Mouse (Mus musculus) intestine, embryonic 16.5 days (tissue): ENCODE results near the gene Slc39a7. TPM values are rescaled to one million over a fixed set of nuclear protein-coding genes. Genes with fewer than 3 reads are reported as not detected.

Source experiments
- ATAC-seq: fragments of 200-750 bp; cut with Nextera tagmentation; 2 replicates; pipeline ENCODE4 v1.8.0; 2017; ENCODE audit warnings: moderate TSS enrichment, moderate library complexity
- H3K27ac ChIP-seq: fragments of 300-500 bp; sonication (generic); 2 replicates; pipeline ENCODE4 v1.5.1; 2014; ENCODE audit warnings: mild to moderate bottlenecking, low read length
- H3K27me3 ChIP-seq: fragments of 300-500 bp; sonication (generic); replicated peaks from 2 replicates; pipeline ENCODE4 v1.6.1; 2014; ENCODE audit warnings: low read length, control low read depth, mixed read lengths; ENCODE audit not compliant: control insufficient read depth, insufficient read depth
- H3K36me3 ChIP-seq: fragments of 300-500 bp; sonication (generic); 2 replicates; pipeline ENCODE4 v1.6.1; 2014; ENCODE audit warnings: low read length, control low read depth; ENCODE audit not compliant: control insufficient read depth, insufficient read depth
- H3K4me1 ChIP-seq: fragments of 300-500 bp; sonication (generic); 2 replicates; pipeline ENCODE4 v1.6.1; 2014; ENCODE audit warnings: low read length, control low read depth, mixed read lengths; ENCODE audit not compliant: control insufficient read depth, insufficient read depth
- H3K4me2 ChIP-seq: fragments of 300-500 bp; sonication (generic); 2 replicates; pipeline ENCODE4 v1.6.1; 2014; ENCODE audit warnings: low read depth, low read length, control low read depth
- H3K4me3 ChIP-seq: fragments of 300-500 bp; sonication (generic); 2 replicates; pipeline ENCODE4 v1.5.1; 2014; ENCODE audit warnings: mild to moderate bottlenecking, low read length
- H3K9ac ChIP-seq: fragments of 300-500 bp; sonication (generic); 2 replicates; pipeline ENCODE4 v1.6.1; 2014; ENCODE audit warnings: low read depth, low read length
- H3K9me3 ChIP-seq: fragments of 300-500 bp; sonication (generic); 2 replicates; pipeline ENCODE4 v1.6.1; 2016; ENCODE audit warnings: low read length, control low read depth; ENCODE audit not compliant: control insufficient read depth
- WGBS: fragments of 180-500 bp; shearing (Covaris S2); extraction: QIAGEN DNeasy Blood & Tissue Kit; methylation state at CpG from one replicate; pipeline ENCODE4 v1.1.7; 2014; 5-methylcytosine and 5-hydroxymethylcytosine counted together
- polyA plus RNA-seq: library from polyadenylated mRNA; unstranded; fragments of >200 nt; fragmentation: Nextera tagmentation; extraction: Ambion mirVana; gene quantifications from 2 replicates; pipeline ENCODE4 v1.2.1, GENCODE M21; 2015

Slc39a7 gene
- polyA plus RNA-seq, 1 experiment from 2014 or later, result 176 TPM

DNA sequence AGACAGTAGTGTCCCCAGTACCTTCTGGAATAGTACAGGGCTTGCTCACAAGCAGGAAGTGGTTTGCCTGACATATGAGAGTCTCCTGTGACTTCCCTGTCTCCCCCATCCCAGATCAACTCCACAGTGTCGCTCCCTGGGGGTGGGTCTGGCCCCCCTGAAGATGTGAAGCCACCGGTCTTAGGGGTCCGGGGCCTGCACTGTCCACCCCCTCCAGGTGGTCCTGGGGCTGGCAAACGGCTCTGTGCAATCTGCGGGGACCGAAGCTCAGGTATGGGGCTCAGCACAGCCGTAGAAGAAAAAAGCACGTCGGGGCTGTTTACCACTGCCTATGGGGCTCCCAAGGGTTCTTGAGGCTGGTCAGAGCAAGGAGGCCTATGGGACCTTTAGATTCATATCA is 2.0 kb upstream of the Slc39a7 start:
- H3K9me3 ChIP-seq, result no peaks in the 10 kb centered on the region
- ATAC-seq, result no peak
- peak overlapping the region; percentile 79 for H3K4me3 ChIP-seq
- 93% methylated on average over 9 of the region's 9 CpGs for whole genome bisulfite sequencing
- H3K27me3 ChIP-seq, result 0 out of 2 replicates have a peak, but pooled peaks cover 1% of the 10 kb centered on the region
- peaks cover 32% of the 10 kb centered on the region for H3K36me3 ChIP-seq
- H3K9ac ChIP-seq, result peak overlapping the region; percentile 94; the same call in 1 of the 2 replicates
- H3K4me1 ChIP-seq, result peaks cover 32% of the 10 kb centered on the region
- 0 out of 2 replicates have a peak overlapping the region, but pooled peaks have one; percentile 88 for H3K4me2 ChIP-seq
- H3K27ac ChIP-seq, result no peak overlapping the region; the same call in 1 of the 2 replicates

DNA sequence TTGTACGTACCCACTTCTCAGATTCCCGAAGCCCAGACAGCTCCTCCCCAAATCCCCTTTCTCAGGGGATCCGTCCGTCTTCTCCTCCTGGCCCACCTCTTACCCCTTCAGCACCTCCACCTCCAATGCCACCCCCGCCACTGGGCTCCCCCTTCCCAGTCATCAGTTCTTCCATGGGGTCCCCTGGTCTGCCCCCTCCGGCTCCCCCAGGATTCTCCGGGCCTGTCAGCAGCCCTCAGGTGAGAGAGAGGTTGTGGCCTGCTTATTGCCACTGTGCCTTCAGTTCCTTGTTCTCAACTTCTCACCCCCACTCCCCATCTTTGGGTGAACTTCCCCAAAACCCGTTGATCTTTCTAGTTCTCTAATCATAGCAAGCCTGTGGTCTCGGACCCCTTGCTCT is 1.3 kb upstream of the Slc39a7 start:
- WGBS, result 49% methylated on average over 9 of the region's 9 CpGs
- peak overlapping the region; percentile 98 for H3K27ac ChIP-seq
- no peaks in the 10 kb centered on the region for H3K27me3 ChIP-seq
- no peaks in the 10 kb centered on the region for H3K9me3 ChIP-seq
- peak overlapping the region; percentile 79 for H3K4me3 ChIP-seq
- peak overlapping the region; percentile 88 for H3K4me2 ChIP-seq
- ATAC-seq, result no peak
- peaks cover 33% of the 10 kb centered on the region for H3K4me1 ChIP-seq
- H3K9ac ChIP-seq, result peak overlapping the region; percentile 94
- H3K36me3 ChIP-seq, result peaks cover 34% of the 10 kb centered on the region

DNA sequence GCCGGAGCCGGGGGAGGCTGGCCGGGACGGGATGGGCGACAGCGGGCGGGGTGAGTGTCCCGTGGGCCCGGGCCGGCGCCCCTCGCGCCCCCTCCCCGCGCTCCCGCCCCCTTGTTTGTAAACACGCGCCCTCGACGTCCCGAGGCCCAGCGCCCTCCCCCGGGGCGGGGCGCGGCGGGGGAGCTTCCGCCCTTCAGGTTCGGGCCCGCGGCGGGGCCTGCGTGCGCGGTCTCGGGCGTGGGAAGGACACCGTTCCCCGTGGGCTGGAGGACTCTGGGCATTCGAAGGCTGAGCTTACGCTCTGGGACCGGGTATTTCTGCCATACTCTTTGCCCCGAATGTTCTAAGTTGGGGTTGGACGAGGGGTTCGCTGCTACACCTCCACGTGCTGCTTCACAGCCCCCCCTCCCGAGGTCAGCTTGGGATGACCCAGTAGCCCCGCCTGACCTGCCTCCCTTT is 721 bp upstream of the Slc39a7 start:
- H3K4me2 ChIP-seq, result peak overlapping the region; percentile 88
- ATAC-seq, result peak; percentile 21
- peaks cover 36% of the 10 kb centered on the region for H3K4me1 ChIP-seq
- no peaks in the 10 kb centered on the region for H3K9me3 ChIP-seq
- peak overlapping the region; percentile 79 for H3K4me3 ChIP-seq
- no peaks in the 10 kb centered on the region for H3K27me3 ChIP-seq
- peak overlapping the region; percentile 98 for H3K27ac ChIP-seq
- WGBS, result 0% methylated on average over 44 of the region's 48 CpGs
- peak overlapping the region; percentile 94 for H3K9ac ChIP-seq
- peaks cover 30% of the 10 kb centered on the region for H3K36me3 ChIP-seq

DNA sequence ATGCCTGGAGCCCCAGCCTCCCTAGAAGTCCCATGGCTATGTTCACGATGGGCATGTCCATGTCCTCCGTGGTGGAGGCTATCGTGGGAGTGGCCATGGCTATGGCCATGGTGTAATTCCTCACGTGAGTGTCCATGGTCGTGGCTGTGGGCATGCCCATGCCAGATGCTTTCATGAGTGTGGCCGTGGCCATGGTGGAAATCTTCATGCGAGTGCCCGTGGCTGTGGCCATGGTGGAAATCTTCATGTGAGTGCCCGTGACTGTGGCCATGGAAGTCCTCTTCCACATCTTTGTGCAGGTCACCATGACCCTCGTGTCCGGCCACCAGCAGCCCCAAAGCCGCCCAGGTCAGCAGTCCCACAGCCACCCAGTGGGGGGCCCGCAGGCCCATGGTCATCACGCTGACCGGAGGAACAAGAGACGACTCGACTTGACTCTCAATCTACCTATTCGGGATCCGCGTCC is 588 bp downstream of the Slc39a7 start:
- ATAC-seq, result peak; percentile 2; the same call in 1 of the 2 replicates

GRCm38 (mm10) chr17:34029890-34030595 is 1.4 kb downstream of the Slc39a7 start:
- Histone ChIP-seq H3K27ac (peak overlapping the region; percentile 83; the same call in 1 of the 2 replicates), H3K9ac (peak overlapping the region; percentile 94), H3K36me3 (peaks cover 19% of the 10 kb centered on the region; the same call in 1 of the 2 replicates), H3K4me3 (peak overlapping the region; percentile 79), H3K4me2 (peak overlapping the region; percentile 94), H3K9me3 (no peaks in the 10 kb centered on the region), H3K4me1 (peaks cover 56% of the 10 kb centered on the region), H3K27me3 (no peaks in the 10 kb centered on the region)
- no peak for ATAC-seq
- 71% methylated on average over 21 of the region's 21 CpGs for WGBS

More for the DNA sequence above, 588 bp downstream of the Slc39a7 start:
- peaks cover 48% of the 10 kb centered on the region for H3K4me1 ChIP-seq
- peaks cover 20% of the 10 kb centered on the region for H3K36me3 ChIP-seq
- H3K27me3 ChIP-seq, result no peaks in the 10 kb centered on the region
- H3K4me2 ChIP-seq, result peak overlapping the region; percentile 94
- peak overlapping the region; percentile 79 for H3K4me3 ChIP-seq
- peak overlapping the region; percentile 94 for H3K9ac ChIP-seq
- H3K9me3 ChIP-seq, result no peaks in the 10 kb centered on the region
- peak overlapping the region; percentile 83 for H3K27ac ChIP-seq
- WGBS, result 4% methylated on average over 20 of the region's 20 CpGs

GRCm38 (mm10) chr17:34029150-34029889 is 2.2 kb downstream of the Slc39a7 start:
- ATAC-seq, result no peak
- no peak overlapping the region for H3K27ac ChIP-seq
- peak overlapping the region; percentile 94; the same call in 1 of the 2 replicates for H3K9ac ChIP-seq
- H3K27me3 ChIP-seq, result no peaks in the 10 kb centered on the region
- H3K4me2 ChIP-seq, result peak overlapping the region; percentile 94; the same call in 1 of the 2 replicates
- peaks cover 18% of the 10 kb centered on the region; the same call in 1 of the 2 replicates for H3K36me3 ChIP-seq
- H3K4me3 ChIP-seq, result peak overlapping the region; percentile 79
- peaks cover 56% of the 10 kb centered on the region for H3K4me1 ChIP-seq
- H3K9me3 ChIP-seq, result no peaks in the 10 kb centered on the region
- WGBS, result 90% methylated on average over 18 of the region's 18 CpGs

DNA sequence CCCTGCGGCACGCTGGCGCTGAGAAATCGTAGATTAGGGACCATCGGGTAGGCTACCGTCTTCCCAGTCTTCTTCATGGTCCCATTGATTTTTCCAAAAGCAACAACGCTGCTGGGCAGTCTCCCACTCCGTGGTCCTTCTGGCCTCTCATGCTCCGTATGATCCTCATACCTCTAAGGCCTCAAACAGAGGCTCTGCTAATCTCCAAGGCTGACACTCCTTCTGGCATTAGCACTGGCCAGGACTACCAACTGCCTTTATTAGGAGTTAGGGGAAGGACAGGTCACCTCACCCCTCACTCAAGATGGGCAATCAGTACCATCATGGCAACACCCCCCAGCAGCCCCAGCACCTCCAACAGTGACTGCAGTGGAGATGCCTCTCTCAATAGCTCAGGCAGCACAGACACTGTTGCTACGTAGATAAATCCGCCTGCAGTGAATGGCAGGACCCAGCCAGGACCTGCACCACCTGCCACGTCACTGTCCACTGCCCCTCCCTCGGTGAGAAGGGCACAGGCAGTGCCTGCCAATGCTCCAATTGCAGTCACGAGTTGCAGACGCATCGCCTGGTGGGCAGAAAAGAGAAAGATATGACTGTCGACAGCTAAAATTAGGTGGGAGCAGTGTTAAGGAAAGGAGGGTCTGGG is 2.9 kb downstream of the Slc39a7 start:
- no peak overlapping the region; the same call in 1 of the 2 replicates for H3K9ac ChIP-seq
- no peaks in the 10 kb centered on the region for H3K9me3 ChIP-seq
- ATAC-seq, result no peak
- H3K27ac ChIP-seq, result peak overlapping the region; percentile 37
- WGBS, result 78% methylated on average over 17 of the region's 17 CpGs
- H3K4me1 ChIP-seq, result peaks cover 56% of the 10 kb centered on the region
- H3K4me3 ChIP-seq, result peak overlapping the region; percentile 72; the same call in 1 of the 2 replicates
- peak overlapping the region; percentile 92 for H3K4me2 ChIP-seq
- peaks cover 13% of the 10 kb centered on the region; the same call in 1 of the 2 replicates for H3K36me3 ChIP-seq
- H3K27me3 ChIP-seq, result no peaks in the 10 kb centered on the region

DNA sequence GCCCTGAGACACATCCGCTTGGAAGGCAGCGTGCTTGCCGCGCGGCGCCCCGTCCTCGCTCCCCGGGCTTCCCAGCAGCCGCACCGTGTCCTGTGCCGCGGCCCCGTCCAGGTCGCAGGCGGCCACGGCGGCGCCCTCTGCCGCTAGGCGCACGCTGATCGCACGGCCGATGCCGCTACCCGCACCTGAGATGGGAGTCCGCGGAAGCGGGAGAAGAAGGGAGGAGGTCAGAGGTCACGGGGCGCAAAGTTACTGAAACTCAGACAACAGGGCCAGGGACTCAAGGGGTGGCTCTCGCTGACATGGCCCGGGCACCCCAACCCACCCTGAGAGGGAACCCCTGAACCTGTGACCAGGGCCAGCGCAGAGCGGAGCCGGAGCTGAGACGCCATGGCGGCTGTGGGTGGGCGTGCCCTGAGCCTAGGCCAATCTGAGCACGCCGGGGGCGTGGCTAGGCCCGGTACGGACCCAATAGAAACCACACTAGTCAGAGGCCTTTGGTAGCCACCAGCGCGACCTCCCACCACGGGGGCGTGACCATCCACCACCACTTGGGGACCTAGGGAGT is 3.7 kb downstream of the Slc39a7 start, which contains the start of gene H2-Ke6:
TSS of gene H2-Ke6 (minus strand) at position 405 of the 568 bp plus-strand sequence.
- Histone ChIP-seq H3K4me1 (peaks cover 51% of the 10 kb centered on the region), H3K27me3 (no peaks in the 10 kb centered on the region), H3K27ac (peak within 1 kb of the TSS; percentile 82), H3K4me2 (peak within 1 kb of the TSS; percentile 92), H3K36me3 (peaks cover 13% of the 10 kb centered on the region; the same call in 1 of the 2 replicates), H3K9me3 (no peaks in the 10 kb centered on the region), H3K9ac (peak within 1 kb of the TSS; percentile 78), H3K4me3 (peak within 1 kb of the TSS; percentile 72)
- ATAC-seq, result peak; percentile 80
- WGBS, result under 1% methylated on average over 48 of the region's 49 CpGs
